10 mouse cellular contexts compared by ENCODE assay signal in genomic region chr5:31470334-31470733, GRCm38 (mm10). TPM values are rescaled to one million over a fixed set of nuclear protein-coding genes. Genes with fewer than 3 reads are reported as not detected.
DNase-seq lines count a peak whose midpoint lies in the region.
"Had no signal": no experiment of that assay in that cellular context is flagged by ENCODE, and none has a peak within 500 bp of the region (broad histone marks: within the 10 kb centered on the region; RNA-seq: fewer than 3 reads in every experiment).

No protein-coding gene starts in this region.

- H3K36me3 ChIP-seq in splenic B cell, adult 2 months (ENCODE audit: control insufficient read depth, insufficient read depth, low read length, poor library complexity, severe bottlenecking) = peaks cover 11% of the 10 kb centered on the region

- DNase-seq in cerebellum, adult 18-20 months = peak; percentile 15 to 22
- DNase-seq in cerebellum, adult 11 months = no peak
- DNase-seq in layer of hippocampus, postnatal 10 days (ENCODE audit: low spot score in 2 of 2) = peak; percentile 50 to 60
- no peak for DNase-seq in layer of hippocampus, postnatal 36 days
- DNase-seq in adrenal gland, adult 2 months = peak; percentile 42
- DNase-seq in gastrocnemius, postnatal 4 days (ENCODE audit: low spot score in 2 of 2) = peak; percentile 40 to 60
- DNase-seq in lung, postnatal 36 days = peak; percentile 76
- DNase-seq in splenic B cell, adult 2 months (ENCODE audit: low read depth, low spot score) = peak; percentile 69

- H3K27me3 ChIP-seq in splenic B cell, adult 2 months (ENCODE audit: control insufficient read depth, insufficient read depth, low read length, poor library complexity, severe bottlenecking) = no peaks in the 10 kb centered on the region
- H3K27me3 ChIP-seq: lung, embryonic 15.5 days had no signal

RNA-seq across cellular contexts. Expression of gene 4930548H24Rik, which starts 15.2 kb away (rescaled TPM):
- total RNA-seq in layer of hippocampus, postnatal 10 days (2021) = under 1 TPM; 0.16 to 0.37 TPM
- under 1 TPM in 1 of 2 experiments, not detected in 1; 0.20 TPM for total RNA-seq in layer of hippocampus, postnatal 36 days (2021)
- total RNA-seq in adrenal gland, adult 2 months (2021) = under 1 TPM in 1 of 2 experiments, not detected in 1; 0.14 TPM
- polyA plus RNA-seq in adrenal gland, adult 2 months (2012; rRNA removed) = not detected in 2 replicates
- under 1 TPM; 0.29 to 0.61 TPM for total RNA-seq in gastrocnemius, postnatal 4 days (2021)
- polyA plus RNA-seq: gonadal fat pad, adult 2 months; lung, embryonic 15.5 days had no signal

RNA-seq across cellular contexts. Expression of gene Zfp512, which starts 18.1 kb away (rescaled TPM):
- total RNA-seq in layer of hippocampus, postnatal 10 days (2021) = 10 to 100 TPM; 51.5 to 55.8 TPM
- 10 to 100 TPM; 46.2 to 47.9 TPM for total RNA-seq in layer of hippocampus, postnatal 36 days (2021)
- total RNA-seq in adrenal gland, adult 2 months (2021) = 10 to 100 TPM; 14.2 to 22.2 TPM
- 4.9 and 5.1 TPM in 2 replicates for polyA plus RNA-seq in adrenal gland, adult 2 months (2012; rRNA removed)
- 10 to 100 TPM; 20.7 to 22.2 TPM for total RNA-seq in gastrocnemius, postnatal 4 days (2021)

RNA-seq across cellular contexts. Expression of gene Gpn1, which starts 24.2 kb away (rescaled TPM):
- 10 to 100 TPM; 34.9 to 37.5 TPM for total RNA-seq in layer of hippocampus, postnatal 10 days (2021)
- total RNA-seq in layer of hippocampus, postnatal 36 days (2021) = 10 to 100 TPM; 32.5 to 34.0 TPM
- 10 to 100 TPM; 28.6 to 36.3 TPM for total RNA-seq in adrenal gland, adult 2 months (2021)
- 38.4 and 48.8 TPM in 2 replicates for polyA plus RNA-seq in adrenal gland, adult 2 months (2012; rRNA removed)
- total RNA-seq in gastrocnemius, postnatal 4 days (2021) = 10 to 100 TPM; 20.2 to 20.9 TPM

RNA-seq across cellular contexts. Expression of gene Slc4a1ap, which starts 56.5 kb away (rescaled TPM):
- 10 to 100 TPM; 52.5 to 52.9 TPM for total RNA-seq in layer of hippocampus, postnatal 10 days (2021)
- total RNA-seq in layer of hippocampus, postnatal 36 days (2021) = 10 to 100 TPM; 55.7 to 57.1 TPM
- total RNA-seq in adrenal gland, adult 2 months (2021) = 10 to 100 TPM; 27.9 to 31.2 TPM
- polyA plus RNA-seq in adrenal gland, adult 2 months (2012; rRNA removed) = 13.9 and 16.4 TPM in 2 replicates
- total RNA-seq in gastrocnemius, postnatal 4 days (2021) = 10 to 100 TPM; 27.3 to 29.8 TPM

RNA-seq across cellular contexts. Expression of gene Supt7l, which starts 57.3 kb away (rescaled TPM):
- 10 to 100 TPM; 16.5 to 16.6 TPM for total RNA-seq in layer of hippocampus, postnatal 10 days (2021)
- 10 to 100 TPM; 17.7 to 19.5 TPM for total RNA-seq in layer of hippocampus, postnatal 36 days (2021)
- 10 to 100 TPM; 15.7 to 20.1 TPM for total RNA-seq in adrenal gland, adult 2 months (2021)
- polyA plus RNA-seq in adrenal gland, adult 2 months (2012; rRNA removed) = 11.7 and 13.0 TPM in 2 replicates
- total RNA-seq in gastrocnemius, postnatal 4 days (2021) = 10 to 100 TPM; 14.0 to 15.1 TPM

Comparison
In these comparisons a context has a peak if more than half of its experiments do, and no peak if none do; other contexts are left out.
1. DNase-seq: peak in cerebellum, adult 18-20 months (2 of 2), layer of hippocampus, postnatal 10 days (2 of 2), adrenal gland, adult 2 months (single experiment), gastrocnemius, postnatal 4 days (2 of 2), lung, postnatal 36 days (single experiment) and splenic B cell, adult 2 months (single experiment); none in cerebellum, adult 11 months (single experiment) and layer of hippocampus, postnatal 36 days (0 of 2).